Mouse (Mus musculus) fibroblast of lung, adult 2 months (primary cell): Measurements from ENCODE around the gene Kng1.

Experiments
- DNase-seq: peaks from one replicate; pipeline ENCODE4 v3.0.0-alpha.2; 2011; ENCODE audit warnings: low read depth

The Kng1 gene

GRCm38 (mm10) chr16:23114339-23115171, 56.9 kb downstream of the Kng1 start:
- DNase-seq = no peak

GRCm38 (mm10) chr16:23115486-23115885, 57.8 kb downstream of the Kng1 start:
- no peak for DNase-seq

- no peak for DNase-seq
Observed at GRCm38 (mm10) chr16:23117173-23117572, 59.5 kb downstream of the Kng1 start.

- no peak for DNase-seq
Observed at GRCm38 (mm10) chr16:23122446-23122845, 64.8 kb downstream of the Kng1 start.

- DNase-seq = no peak
Observed at GRCm38 (mm10) chr16:23123104-23123503, 65.4 kb downstream of the Kng1 start.

GRCm38 (mm10) chr16:23124398-23124797, 66.7 kb downstream of the Kng1 start:
- DNase-seq = no peak

GRCm38 (mm10) chr16:23127311-23127672, 69.6 kb downstream of the Kng1 start:
- DNase-seq = no peak

GRCm38 (mm10) chr16:23127673-23128375, 70.2 kb downstream of the Kng1 start, which contains the start of gene Rfc4:
TSS of gene Rfc4 (minus strand) at chr16:23127737.
- no peak for DNase-seq

GRCm38 (mm10) chr16:23130303-23130702, 72.6 kb downstream of the Kng1 start:
- DNase-seq = no peak
